Mouse (Mus musculus) liver, adult 2 months (tissue): Measurements from ENCODE around the gene Aldh3b3. TPM values are rescaled to one million over a fixed set of nuclear protein-coding genes. Genes with fewer than 3 reads are reported as not detected.

Source experiments
- DNase-seq: peaks from one replicate; pipeline ENCODE4 v3.0.0-alpha.2; 2011; ENCODE audit warnings: low read depth, low spot score; ENCODE audit errors: extremely low read depth
- H3K27ac ChIP-seq: fragments of 200-500 bp; replicated peaks from 2 replicates; pipeline ENCODE4 v1.5.1; 2012; ENCODE audit warnings: low read depth, mild to moderate bottlenecking, control low read depth, inconsistent platforms, low read length; ENCODE audit not compliant: insufficient read depth
- H3K27me3 ChIP-seq: fragments of 200-500 bp; 2 replicates; pipeline ENCODE4 v1.6.1; 2012; ENCODE audit warnings: mild to moderate bottlenecking, moderate library complexity, low read length, inconsistent platforms; ENCODE audit not compliant: control insufficient read depth, insufficient read depth
- H3K36me3 ChIP-seq: fragments of 200-500 bp; 2 replicates; pipeline ENCODE4 v1.6.1; 2012; ENCODE audit warnings: low read length, inconsistent platforms; ENCODE audit not compliant: control insufficient read depth, insufficient read depth
- H3K4me1 ChIP-seq: fragments of 200-500 bp; 2 replicates; pipeline ENCODE4 v1.6.1; 2011; ENCODE audit warnings: low read length; ENCODE audit not compliant: control insufficient read depth, insufficient read depth
- H3K4me3 ChIP-seq: fragments of 200-500 bp; 2 replicates; pipeline ENCODE4 v1.5.1; 2011; ENCODE audit warnings: low read depth, mild to moderate bottlenecking, control low read depth, low read length, moderate library complexity; ENCODE audit not compliant: insufficient read depth
- H3K79me2 ChIP-seq: fragments of 200-500 bp; 2 replicates; pipeline ENCODE4 v1.6.1; 2012; ENCODE audit warnings: inconsistent platforms, mild to moderate bottlenecking, low read length, moderate library complexity; ENCODE audit not compliant: control insufficient read depth, insufficient read depth
- H3K9ac ChIP-seq: fragments of 200-500 bp; 2 replicates; pipeline ENCODE4 v1.6.1; 2012; ENCODE audit warnings: low read depth, mild to moderate bottlenecking, control low read depth, inconsistent platforms, low read length
- CTCF ChIP-seq: fragments of 200-500 bp; IDR thresholded peaks from 2 replicates; pipeline ENCODE4 v1.5.1; 2011; ENCODE audit warnings: low read depth, low read length, control low read depth
- POLR2A ChIP-seq: fragments of 200-500 bp; IDR thresholded peaks from 2 replicates; pipeline ENCODE4 v1.6.1; 2011; ENCODE audit warnings: low read length, control low read depth; ENCODE audit not compliant: insufficient read depth; ENCODE audit errors: extremely low read depth
- WGBS: fragments of 180-500 bp; shearing (Covaris S2); methylation state at CpG from one replicate; pipeline ENCODE4 v1.1.7; 2018; 5-methylcytosine and 5-hydroxymethylcytosine counted together
- polyA plus RNA-seq: library from polyadenylated mRNA; depleted of rRNA; stranded (reverse); fragments of >200 nt; gene quantifications from 2 replicates; pipeline ENCODE4 v1.2.3, GENCODE M21; 2012
- total RNA-seq: library from RNA; depleted of rRNA; stranded (reverse); fragments of >200 nt; gene quantifications from 2 replicates; pipeline ENCODE4 v1.2.3, GENCODE M21; 2014

Aldh3b3 gene
- total and polyA plus RNA-seq, 2 experiments: 0.74 to 7.7 TPM

DNA sequence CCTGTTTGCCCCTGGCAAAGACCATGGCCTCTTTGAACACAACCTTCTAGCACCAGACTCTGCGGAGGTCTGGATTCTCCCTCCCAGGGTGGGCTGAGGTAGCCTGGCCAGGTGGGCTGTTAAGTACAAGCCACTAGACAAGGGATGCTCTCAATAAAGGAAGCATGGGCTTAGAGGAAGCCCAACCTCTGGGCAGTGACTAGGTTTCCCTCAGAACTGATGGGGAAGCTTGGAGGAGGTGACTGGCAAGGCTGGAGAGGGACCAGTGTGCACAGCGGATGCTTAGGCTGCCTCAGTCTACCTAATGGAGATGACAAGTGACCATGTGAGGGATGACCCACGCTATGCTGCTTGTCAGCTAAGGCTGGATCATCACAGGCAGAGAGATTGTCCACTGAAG lies 33.5 kb downstream of the Aldh3b3 start:
- no peak overlapping the region for H3K9ac ChIP-seq
- H3K27ac ChIP-seq: no peak overlapping the region
- H3K4me3 ChIP-seq: no peak overlapping the region
- H3K4me1 ChIP-seq: peaks cover 7% of the 10 kb centered on the region
- WGBS: 82% methylated on average over 3 of the region's 3 CpGs
- no peaks in the 10 kb centered on the region for H3K79me2 ChIP-seq
- H3K36me3 ChIP-seq: peaks cover 3% of the 10 kb centered on the region; the same call in 1 of the 2 replicates
- no peak for DNase-seq
- TF ChIP-seq POLR2A (no peak), CTCF (no peak)
- no peaks in the 10 kb centered on the region for H3K27me3 ChIP-seq

DNA sequence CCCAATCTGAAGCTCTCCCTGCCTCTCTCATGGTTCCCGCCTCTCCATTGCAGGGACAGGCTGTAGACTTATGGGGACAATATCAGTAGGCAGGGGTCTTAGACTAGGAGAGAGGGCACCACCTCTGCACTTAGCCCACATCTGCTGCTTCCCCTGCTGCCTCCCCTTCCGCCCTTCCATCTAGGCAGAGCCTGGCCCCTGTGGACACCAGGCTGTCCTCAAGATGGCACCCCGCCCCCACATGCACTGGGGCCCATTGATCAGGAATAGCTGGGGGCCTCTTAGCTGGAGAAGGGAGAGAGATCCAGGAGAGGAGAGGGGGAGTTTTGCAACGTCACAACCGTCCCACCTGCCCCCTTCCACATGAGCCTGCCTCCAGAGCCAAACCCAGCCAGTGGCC lies 34.0 kb downstream of the Aldh3b3 start, which contains the start of gene Tbx10:
Tbx10 (plus strand) TSS at position 337 of the 400 bp plus-strand sequence.
- TF ChIP-seq POLR2A (no peak), CTCF (no peak)
- H3K27ac ChIP-seq: no peak within 1 kb of the TSS
- 77% methylated on average over 5 of the region's 5 CpGs for WGBS

DNA sequence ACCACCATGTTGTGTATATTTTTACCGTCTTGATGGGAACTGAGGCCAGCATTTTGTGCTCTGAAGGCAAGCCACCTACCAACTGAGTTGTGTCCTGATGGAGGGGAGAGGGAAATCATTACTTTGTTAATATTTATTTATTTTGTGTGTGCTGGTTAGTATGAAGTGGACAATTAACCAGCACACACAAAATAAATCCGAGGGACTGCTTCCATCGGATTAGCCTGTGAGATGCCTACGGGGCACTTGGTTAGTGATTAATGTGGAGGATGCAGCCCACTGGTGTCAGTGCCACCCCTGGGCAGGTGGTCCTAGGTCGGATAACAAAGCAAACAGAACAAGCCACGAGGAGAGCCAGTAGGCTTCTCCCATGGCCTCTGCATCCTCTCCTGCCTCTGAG lies 36.5 kb downstream of the Aldh3b3 start:
- Histone ChIP-seq H3K79me2 (no peaks in the 10 kb centered on the region), H3K4me1 (peaks cover 8% of the 10 kb centered on the region; the same call in 1 of the 2 replicates), H3K9ac (no peak overlapping the region), H3K4me3 (no peak overlapping the region), H3K36me3 (no peaks in the 10 kb centered on the region), H3K27ac (no peak overlapping the region), H3K27me3 (no peaks in the 10 kb centered on the region)
- WGBS: 65% methylated on average over 6 of the region's 6 CpGs
- DNase-seq: no peak
- TF ChIP-seq POLR2A (no peak), CTCF (no peak)

More for the DNA sequence above, 34.0 kb downstream of the Aldh3b3 start, which contains the start of gene Tbx10:
- H3K36me3 ChIP-seq: peaks cover 3% of the 10 kb centered on the region; the same call in 1 of the 2 replicates
- no peak within 1 kb of the TSS for H3K9ac ChIP-seq
- H3K4me3 ChIP-seq: no peak within 1 kb of the TSS
- no peaks in the 10 kb centered on the region for H3K27me3 ChIP-seq
- H3K79me2 ChIP-seq: no peaks in the 10 kb centered on the region
- no peak for DNase-seq
- H3K4me1 ChIP-seq: peaks cover 3% of the 10 kb centered on the region

DNA sequence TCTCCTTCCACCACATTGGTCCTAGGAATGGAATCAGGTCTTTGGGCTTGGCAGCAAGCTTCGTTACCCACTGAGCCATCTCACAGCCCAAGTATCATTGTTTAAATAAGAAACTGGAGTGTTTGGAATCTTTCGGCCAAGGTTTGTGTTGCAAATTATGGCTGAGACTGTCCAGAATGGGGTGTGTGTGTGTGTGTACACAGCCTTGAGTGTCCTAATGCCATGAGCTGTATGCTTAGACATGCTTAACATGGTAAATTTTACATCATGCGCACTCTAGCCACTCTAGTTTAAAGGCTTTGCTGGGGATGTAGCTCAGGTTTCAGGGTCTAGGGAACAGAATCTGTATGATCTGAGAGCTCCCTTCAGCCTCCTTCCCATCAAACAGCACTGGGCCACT lies 37.1 kb downstream of the Aldh3b3 start:
- TF ChIP-seq CTCF: no peak
- no peak for TF ChIP-seq POLR2A
- no peak overlapping the region for H3K9ac ChIP-seq
- 83% methylated on average over 3 of the region's 3 CpGs for WGBS
- no peak overlapping the region for H3K27ac ChIP-seq
- no peaks in the 10 kb centered on the region for H3K27me3 ChIP-seq
- no peak for DNase-seq
- H3K36me3 ChIP-seq: no peaks in the 10 kb centered on the region
- H3K4me3 ChIP-seq: no peak overlapping the region
- no peaks in the 10 kb centered on the region for H3K79me2 ChIP-seq
- peaks cover 8% of the 10 kb centered on the region; the same call in 1 of the 2 replicates for H3K4me1 ChIP-seq

DNA sequence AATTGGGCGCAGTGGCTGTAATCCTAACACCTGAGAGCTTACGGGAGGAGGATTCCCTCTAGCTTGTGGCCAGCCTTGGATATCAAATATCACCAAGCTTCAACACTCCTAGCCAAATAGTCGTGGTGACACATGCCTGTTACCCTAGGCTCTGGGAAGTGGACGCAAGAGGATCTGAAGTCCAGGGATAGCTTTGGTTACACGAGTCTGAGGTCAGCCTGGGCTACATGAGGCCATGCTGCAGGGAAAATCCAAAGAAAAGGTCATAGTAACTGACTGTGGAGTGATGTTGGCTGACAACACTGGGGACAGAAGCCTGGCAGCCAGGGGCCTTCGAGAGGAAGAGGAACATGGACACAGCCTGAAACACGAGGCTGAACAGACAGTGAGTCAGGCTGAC lies 37.7 kb downstream of the Aldh3b3 start:
- DNase-seq: no peak
- Histone ChIP-seq H3K9ac (no peak overlapping the region), H3K79me2 (no peaks in the 10 kb centered on the region), H3K36me3 (no peaks in the 10 kb centered on the region), H3K4me3 (no peak overlapping the region), H3K4me1 (peaks cover 10% of the 10 kb centered on the region), H3K27me3 (no peaks in the 10 kb centered on the region), H3K27ac (no peak overlapping the region)
- TF ChIP-seq POLR2A: no peak
- no peak for TF ChIP-seq CTCF
- 62% methylated on average over 7 of the region's 7 CpGs for WGBS

DNA sequence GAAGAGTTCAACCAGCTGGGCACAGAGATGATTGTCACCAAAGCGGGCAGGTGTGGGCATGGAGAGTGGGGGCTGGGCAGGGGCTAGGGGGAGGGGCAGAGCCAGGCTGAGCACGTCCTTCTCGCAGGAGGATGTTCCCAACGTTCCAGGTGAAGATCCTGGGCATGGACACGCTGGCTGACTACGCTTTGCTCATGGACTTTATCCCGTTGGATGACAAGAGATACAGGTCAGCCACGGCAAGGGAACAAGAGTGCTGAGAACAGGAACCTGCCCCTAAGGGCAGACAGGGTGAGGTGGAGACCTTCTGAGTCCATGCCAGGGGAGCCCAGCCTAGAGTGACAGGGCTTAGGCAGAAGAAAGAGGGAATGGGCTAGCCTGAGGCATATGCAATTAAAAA lies 38.3 kb downstream of the Aldh3b3 start:
- H3K27me3 ChIP-seq: no peaks in the 10 kb centered on the region
- no peak overlapping the region for H3K27ac ChIP-seq
- DNase-seq: peak; percentile 68
- TF ChIP-seq POLR2A: no peak
- TF ChIP-seq CTCF: no peak
- WGBS: 30% methylated on average over 8 of the region's 8 CpGs
- H3K4me1 ChIP-seq: peaks cover 13% of the 10 kb centered on the region
- no peak overlapping the region for H3K9ac ChIP-seq
- H3K36me3 ChIP-seq: no peaks in the 10 kb centered on the region
- no peak overlapping the region for H3K4me3 ChIP-seq
- H3K79me2 ChIP-seq: no peaks in the 10 kb centered on the region
